Mouse (Mus musculus) hindbrain, embryonic 15.5 days (tissue): ENCODE results near the gene Ybx1. TPM values are rescaled to one million over a fixed set of nuclear protein-coding genes. Genes with fewer than 3 reads are reported as not detected.

ENCODE experiments used
- ATAC-seq: fragments of 200-750 bp; cut with Nextera tagmentation; 2 replicates; pipeline ENCODE4 v1.8.0; 2017; ENCODE audit warnings: low read depth, moderate number of reproducible peaks, moderate TSS enrichment; ENCODE audit not compliant: low FRiP score
- H3K27ac ChIP-seq: fragments of 300-500 bp; sonication (generic); replicated peaks from 2 replicates; pipeline ENCODE4 v1.5.1; 2015; ENCODE audit warnings: mild to moderate bottlenecking, inconsistent platforms
- H3K27me3 ChIP-seq: fragments of 300-500 bp; sonication (generic); 2 replicates; pipeline ENCODE4 v1.6.1; 2015; ENCODE audit warnings: control low read depth, inconsistent platforms
- H3K36me3 ChIP-seq: fragments of 300-500 bp; sonication (generic); 2 replicates; pipeline ENCODE4 v1.6.1; 2015; ENCODE audit warnings: control low read depth, inconsistent platforms
- H3K4me1 ChIP-seq: fragments of 300-500 bp; sonication (generic); replicated peaks from 2 replicates; pipeline ENCODE4 v1.6.1; 2015; ENCODE audit warnings: control low read depth, inconsistent platforms
- H3K4me2 ChIP-seq: fragments of 300-500 bp; sonication (generic); 2 replicates; pipeline ENCODE4 v1.6.1; 2015; ENCODE audit warnings: moderate library complexity, mild to moderate bottlenecking, inconsistent platforms
- H3K4me3 ChIP-seq: fragments of 300-500 bp; sonication (generic); 2 replicates; pipeline ENCODE4 v1.5.1; 2015; ENCODE audit warnings: mild to moderate bottlenecking, inconsistent platforms
- H3K9ac ChIP-seq: fragments of 300-500 bp; sonication (generic); 2 replicates; pipeline ENCODE4 v1.6.1; 2015; ENCODE audit warnings: inconsistent platforms
- H3K9me3 ChIP-seq: fragments of 300-500 bp; sonication (generic); 2 replicates; pipeline ENCODE4 v1.6.1; 2016; ENCODE audit warnings: control low read depth, inconsistent platforms
- WGBS: fragments of 180-500 bp; shearing (Covaris S2); methylation state at CpG from one replicate; pipeline ENCODE4 v1.1.7; 2015; 5-methylcytosine and 5-hydroxymethylcytosine counted together
- polyA plus RNA-seq: library from polyadenylated mRNA; unstranded; fragments of >200 nt; fragmentation: Nextera tagmentation; extraction: Ambion mirVana; gene quantifications from 2 replicates; pipeline ENCODE4 v1.2.1, GENCODE M21; 2015

The Ybx1 gene
- polyA plus RNA-seq, 1 experiment from 2014 or later, result 932 TPM

GRCm38 (mm10) chr4:119246688-119247225 lies 47.6 kb downstream of the Ybx1 start:
- Histone ChIP-seq H3K4me2 (no peak overlapping the region), H3K4me1 (peaks cover 8% of the 10 kb centered on the region; the same call in 1 of the 2 replicates), H3K9me3 (no peaks in the 10 kb centered on the region), H3K27ac (no peak overlapping the region), H3K9ac (no peak overlapping the region), H3K4me3 (no peak overlapping the region), H3K27me3 (no peaks in the 10 kb centered on the region), H3K36me3 (peaks cover 19% of the 10 kb centered on the region)
- 78% methylated on average over 14 of the region's 14 CpGs for WGBS
- no peak for ATAC-seq

GRCm38 (mm10) chr4:119245961-119246360 lies 48.4 kb downstream of the Ybx1 start:
- H3K27me3 ChIP-seq, result no peaks in the 10 kb centered on the region
- no peaks in the 10 kb centered on the region for H3K9me3 ChIP-seq
- H3K27ac ChIP-seq, result no peak overlapping the region
- no peak overlapping the region for H3K4me3 ChIP-seq
- H3K9ac ChIP-seq, result no peak overlapping the region
- peaks cover 8% of the 10 kb centered on the region; the same call in 1 of the 2 replicates for H3K4me1 ChIP-seq
- no peak overlapping the region for H3K4me2 ChIP-seq
- no peak for ATAC-seq
- peaks cover 25% of the 10 kb centered on the region for H3K36me3 ChIP-seq
- WGBS, result 68% methylated on average over 9 of the region's 9 CpGs

GRCm38 (mm10) chr4:119245556-119245955 lies 48.8 kb downstream of the Ybx1 start:
- H3K4me1 ChIP-seq, result peaks cover 8% of the 10 kb centered on the region; the same call in 1 of the 2 replicates
- no peaks in the 10 kb centered on the region for H3K9me3 ChIP-seq
- 57% methylated on average over 7 of the region's 7 CpGs for WGBS
- H3K36me3 ChIP-seq, result peaks cover 28% of the 10 kb centered on the region
- no peak overlapping the region for H3K4me3 ChIP-seq
- H3K27me3 ChIP-seq, result no peaks in the 10 kb centered on the region
- 0 out of 2 replicates have a peak overlapping the region, but pooled peaks have one; percentile 32 for H3K27ac ChIP-seq
- H3K9ac ChIP-seq, result no peak overlapping the region
- no peak; the same call in 1 of the 2 replicates for ATAC-seq
- H3K4me2 ChIP-seq, result no peak overlapping the region

GRCm38 (mm10) chr4:119244468-119245240 lies 49.8 kb downstream of the Ybx1 start:
- 77% methylated on average over 22 of the region's 22 CpGs for WGBS
- no peak for ATAC-seq
- H3K27ac ChIP-seq, result no peak overlapping the region

GRCm38 (mm10) chr4:119242571-119242970 lies 51.8 kb downstream of the Ybx1 start:
- Histone ChIP-seq H3K4me1 (peaks cover 13% of the 10 kb centered on the region), H3K9me3 (no peaks in the 10 kb centered on the region), H3K27me3 (no peaks in the 10 kb centered on the region), H3K27ac (no peak overlapping the region), H3K4me2 (no peak overlapping the region), H3K4me3 (no peak overlapping the region), H3K9ac (no peak overlapping the region), H3K36me3 (peaks cover 33% of the 10 kb centered on the region)
- 95% methylated on average over 12 of the region's 12 CpGs for WGBS
- ATAC-seq, result no peak

More at GRCm38 (mm10) chr4:119244468-119245240, 49.8 kb downstream of the Ybx1 start:
- H3K4me1 ChIP-seq, result peaks cover 9% of the 10 kb centered on the region
- H3K9me3 ChIP-seq, result no peaks in the 10 kb centered on the region
- no peak overlapping the region for H3K9ac ChIP-seq
- no peak overlapping the region for H3K4me3 ChIP-seq
- H3K4me2 ChIP-seq, result no peak overlapping the region
- H3K27me3 ChIP-seq, result no peaks in the 10 kb centered on the region
- peaks cover 29% of the 10 kb centered on the region for H3K36me3 ChIP-seq

GRCm38 (mm10) chr4:119241664-119242063 lies 52.7 kb downstream of the Ybx1 start:
- no peak for ATAC-seq
- WGBS, result 88% methylated on average over 14 of the region's 14 CpGs
- Histone ChIP-seq H3K9me3 (no peaks in the 10 kb centered on the region), H3K4me3 (no peak overlapping the region), H3K27ac (no peak overlapping the region), H3K36me3 (peaks cover 41% of the 10 kb centered on the region), H3K27me3 (no peaks in the 10 kb centered on the region), H3K9ac (no peak overlapping the region), H3K4me2 (no peak overlapping the region), H3K4me1 (peaks cover 12% of the 10 kb centered on the region)

GRCm38 (mm10) chr4:119239181-119239682 lies 55.2 kb downstream of the Ybx1 start:
- H3K36me3 ChIP-seq, result peaks cover 51% of the 10 kb centered on the region

GRCm38 (mm10) chr4:119238661-119239060 lies 55.7 kb downstream of the Ybx1 start:
- Histone ChIP-seq H3K4me2 (no peak overlapping the region), H3K27me3 (no peaks in the 10 kb centered on the region), H3K36me3 (peaks cover 48% of the 10 kb centered on the region), H3K4me1 (peaks cover 24% of the 10 kb centered on the region), H3K9ac (no peak overlapping the region), H3K4me3 (no peak overlapping the region), H3K9me3 (no peaks in the 10 kb centered on the region), H3K27ac (no peak overlapping the region)
- WGBS, result 79% methylated on average over 3 of the region's 3 CpGs
- no peak for ATAC-seq

More at GRCm38 (mm10) chr4:119239181-119239682, 55.2 kb downstream of the Ybx1 start:
- H3K27ac ChIP-seq, result peak overlapping the region; percentile 65
- WGBS, result 34% methylated on average over 12 of the region's 12 CpGs
- ATAC-seq, result peak; percentile 49; the same call in 1 of the 2 replicates
- peak overlapping the region; percentile 37; the same call in 1 of the 2 replicates for H3K9ac ChIP-seq
- peak overlapping the region; percentile 30 for H3K4me2 ChIP-seq
- peaks cover 19% of the 10 kb centered on the region for H3K4me1 ChIP-seq
- H3K27me3 ChIP-seq, result no peaks in the 10 kb centered on the region
- H3K4me3 ChIP-seq, result 0 out of 2 replicates have a peak overlapping the region, but pooled peaks have one; percentile 12
- no peaks in the 10 kb centered on the region for H3K9me3 ChIP-seq

GRCm38 (mm10) chr4:119234348-119234747 lies 60.1 kb downstream of the Ybx1 start:
- Histone ChIP-seq H3K27me3 (no peaks in the 10 kb centered on the region), H3K36me3 (peaks cover 21% of the 10 kb centered on the region), H3K4me1 (peaks cover 33% of the 10 kb centered on the region), H3K4me2 (peak overlapping the region; percentile 86), H3K27ac (no peak overlapping the region), H3K9me3 (no peaks in the 10 kb centered on the region), H3K9ac (no peak overlapping the region), H3K4me3 (peak overlapping the region; percentile 95)
- ATAC-seq, result no peak
- 86% methylated on average over 3 of the region's 3 CpGs for WGBS

- Histone ChIP-seq H3K4me1 (peaks cover 27% of the 10 kb centered on the region), H3K9ac (peak overlapping the region; percentile 71), H3K27ac (peak overlapping the region; percentile 78), H3K27me3 (no peaks in the 10 kb centered on the region), H3K9me3 (no peaks in the 10 kb centered on the region), H3K4me2 (peak overlapping the region; percentile 86), H3K4me3 (peak overlapping the region; percentile 95), H3K36me3 (peaks cover 24% of the 10 kb centered on the region)
- peak; percentile 27; the same call in 1 of the 2 replicates for ATAC-seq
- WGBS, result under 1% methylated on average over 36 of the region's 36 CpGs
Measured at GRCm38 (mm10) chr4:119233256-119233901, 61.0 kb downstream of the Ybx1 start.

GRCm38 (mm10) chr4:119232410-119233255 lies 61.8 kb downstream of the Ybx1 start, which contains the start of the genes AU022252 and P3h1:
Gene AU022252, minus strand, starts transcription at chr4:119232712.
Gene P3h1, plus strand, starts transcription at chr4:119232915.
- ATAC-seq, result peak; percentile 97
- H3K4me1 ChIP-seq, result peaks cover 27% of the 10 kb centered on the region
- under 1% methylated on average over 70 of the region's 71 CpGs for WGBS

More at GRCm38 (mm10) chr4:119232410-119233255, 61.8 kb downstream of the Ybx1 start, which contains the start of the genes AU022252 and P3h1:
- peak within 1 kb of the TSS; percentile 86 for H3K4me2 ChIP-seq
- no peaks in the 10 kb centered on the region for H3K9me3 ChIP-seq
- H3K4me3 ChIP-seq, result peak within 1 kb of the TSS; percentile 95
- no peaks in the 10 kb centered on the region for H3K27me3 ChIP-seq
- peak within 1 kb of the TSS; percentile 75 for H3K9ac ChIP-seq
- peak within 1 kb of the TSS; percentile 78 for H3K27ac ChIP-seq
- H3K36me3 ChIP-seq, result peaks cover 28% of the 10 kb centered on the region
